Mouse (Mus musculus): ENCODE data around the gene Ccnb2. TPM values are rescaled to one million over a fixed set of nuclear protein-coding genes. Genes with fewer than 3 reads are reported as not detected.

Ccnb2 gene
- polyA plus RNA-seq, 1 experiment from 2014 or later: 253 TPM

- no peaks in the 10 kb centered on the region for H3K27me3 ChIP-seq (ENCODE audit: control insufficient read depth, insufficient read depth, low read length)
- H3K9ac ChIP-seq (replicated peaks; ENCODE audit: low read length): no peak overlapping the region
- 50% methylated on average over 11 of the region's 11 CpGs for WGBS
- H3K4me1 ChIP-seq (ENCODE audit: control insufficient read depth, insufficient read depth, low read length): no peaks in the 10 kb centered on the region
- DNase-seq (ENCODE audit: low spot score) (no peak), ATAC-seq (replicated peaks; ENCODE audit: insufficient number of reproducible peaks, low FRiP score, low TSS enrichment, low read depth) (no peak)
- H3K9me3 ChIP-seq (replicated peaks; ENCODE audit: control insufficient read depth, low read length): no peaks in the 10 kb centered on the region
- H3K4me2 ChIP-seq (ENCODE audit: low read depth, low read length): no peak overlapping the region
- H3K4me3 ChIP-seq (ENCODE audit: low read depth, low read length): no peak overlapping the region
- peaks cover 22% of the 10 kb centered on the region for H3K36me3 ChIP-seq (replicated peaks; ENCODE audit: control insufficient read depth, insufficient read depth, low read depth, low read length)
- no peak overlapping the region for H3K27ac ChIP-seq (replicated peaks; ENCODE audit: low read depth, low read length)
Observed at GRCm38 (mm10) chr9:70410668-70411067, 10.7 kb downstream of the Ccnb2 start.

- Histone ChIP-seq H3K9me3 (replicated peaks; ENCODE audit: control insufficient read depth, low read length) (no peaks in the 10 kb centered on the region), H3K27ac (replicated peaks; ENCODE audit: low read depth, low read length) (no peak overlapping the region), H3K27me3 (ENCODE audit: control insufficient read depth, insufficient read depth, low read length) (no peaks in the 10 kb centered on the region), H3K9ac (replicated peaks; ENCODE audit: low read length) (no peak overlapping the region), H3K4me1 (ENCODE audit: control insufficient read depth, insufficient read depth, low read length) (no peaks in the 10 kb centered on the region), H3K4me3 (ENCODE audit: low read depth, low read length) (no peak overlapping the region), H3K4me2 (ENCODE audit: low read depth, low read length) (no peak overlapping the region), H3K36me3 (replicated peaks; ENCODE audit: control insufficient read depth, insufficient read depth, low read depth, low read length) (peaks cover 22% of the 10 kb centered on the region)
- ATAC-seq (replicated peaks; ENCODE audit: insufficient number of reproducible peaks, low FRiP score, low TSS enrichment, low read depth): no peak
- no peak for DNase-seq (ENCODE audit: low spot score)
- 97% methylated on average over 8 of the region's 8 CpGs for WGBS
Observed at GRCm38 (mm10) chr9:70409743-70410142, 11.6 kb downstream of the Ccnb2 start.

- 86% methylated on average over 3 of the region's 3 CpGs for WGBS
- Histone ChIP-seq H3K4me1 (ENCODE audit: control insufficient read depth, insufficient read depth, low read length) (no peaks in the 10 kb centered on the region), H3K27ac (replicated peaks; ENCODE audit: low read depth, low read length) (no peak overlapping the region), H3K36me3 (replicated peaks; ENCODE audit: control insufficient read depth, insufficient read depth, low read depth, low read length) (peaks cover 22% of the 10 kb centered on the region), H3K4me2 (ENCODE audit: low read depth, low read length) (no peak overlapping the region), H3K9me3 (replicated peaks; ENCODE audit: control insufficient read depth, low read length) (no peaks in the 10 kb centered on the region), H3K9ac (replicated peaks; ENCODE audit: low read length) (no peak overlapping the region), H3K4me3 (ENCODE audit: low read depth, low read length) (no peak overlapping the region), H3K27me3 (ENCODE audit: control insufficient read depth, insufficient read depth, low read length) (no peaks in the 10 kb centered on the region)
- DNase-seq (ENCODE audit: low spot score) (peak; percentile 25), ATAC-seq (replicated peaks; ENCODE audit: insufficient number of reproducible peaks, low FRiP score, low TSS enrichment, low read depth) (no peak)
Observed at GRCm38 (mm10) chr9:70408791-70409190, 12.6 kb downstream of the Ccnb2 start.

DNA sequence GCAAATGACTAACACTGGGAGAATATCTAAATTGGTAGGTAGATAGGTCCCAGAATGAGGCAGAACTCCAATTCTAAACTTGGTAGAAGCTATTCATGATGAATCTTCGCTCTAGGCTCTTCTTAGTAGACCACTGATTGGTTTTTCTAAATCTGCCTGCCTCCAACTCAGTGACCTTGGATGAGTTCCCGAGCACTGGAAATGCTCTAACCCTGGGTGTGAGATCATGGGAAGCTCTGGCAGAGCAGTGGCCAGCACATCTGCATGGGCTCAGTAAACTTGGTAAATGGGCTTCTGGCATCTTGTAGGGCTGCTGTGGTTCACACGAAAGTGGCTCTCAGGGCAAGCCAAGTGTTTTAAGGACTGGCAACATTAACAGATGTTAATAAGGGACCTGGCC, 14.8 kb downstream of the Ccnb2 start:
- 93% methylated on average over 3 of the region's 3 CpGs for WGBS
- Histone ChIP-seq H3K4me3 (ENCODE audit: low read depth, low read length) (no peak overlapping the region), H3K9ac (replicated peaks; ENCODE audit: low read length) (no peak overlapping the region), H3K9me3 (replicated peaks; ENCODE audit: control insufficient read depth, low read length) (no peaks in the 10 kb centered on the region), H3K4me1 (ENCODE audit: control insufficient read depth, insufficient read depth, low read length) (no peaks in the 10 kb centered on the region), H3K27me3 (ENCODE audit: control insufficient read depth, insufficient read depth, low read length) (no peaks in the 10 kb centered on the region), H3K27ac (replicated peaks; ENCODE audit: low read depth, low read length) (no peak overlapping the region), H3K4me2 (ENCODE audit: low read depth, low read length) (no peak overlapping the region), H3K36me3 (replicated peaks; ENCODE audit: control insufficient read depth, insufficient read depth, low read depth, low read length) (peaks cover 19% of the 10 kb centered on the region)
- ATAC-seq (replicated peaks; ENCODE audit: insufficient number of reproducible peaks, low FRiP score, low TSS enrichment, low read depth) (no peak), DNase-seq (ENCODE audit: low spot score) (no peak)

DNA sequence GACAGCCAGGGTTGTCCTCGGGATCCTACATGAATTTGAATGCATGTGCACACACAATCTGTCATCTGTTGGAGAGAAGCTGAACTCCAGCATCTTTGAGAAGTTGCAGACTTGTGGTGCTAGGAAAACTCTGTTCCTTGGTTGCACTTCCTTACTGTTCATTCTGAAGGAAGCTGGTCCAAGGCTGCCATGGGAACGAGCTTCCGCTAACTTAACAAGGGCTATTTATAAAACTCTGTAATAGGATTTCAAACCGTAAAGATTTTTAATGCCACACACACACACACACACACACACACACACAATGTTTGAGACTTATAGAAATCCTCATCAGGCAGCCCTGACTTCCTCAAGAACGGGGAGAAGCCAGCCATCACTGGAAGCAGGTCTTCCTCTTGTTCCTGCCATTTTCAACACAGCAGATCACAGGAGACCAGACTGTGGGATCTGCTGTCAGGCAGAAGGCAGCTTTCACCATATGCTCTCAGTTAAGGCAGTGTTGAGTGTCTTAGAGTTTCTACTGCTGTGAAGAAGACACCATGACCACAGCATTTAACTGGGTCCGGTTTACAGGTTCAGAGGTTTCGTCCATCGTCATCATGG, 19.3 kb downstream of the Ccnb2 start:
- Histone ChIP-seq H3K9ac (replicated peaks; ENCODE audit: low read length) (no peak overlapping the region), H3K27me3 (ENCODE audit: control insufficient read depth, insufficient read depth, low read length) (no peaks in the 10 kb centered on the region), H3K27ac (replicated peaks; ENCODE audit: low read depth, low read length) (no peak overlapping the region), H3K36me3 (replicated peaks; ENCODE audit: control insufficient read depth, insufficient read depth, low read depth, low read length) (no peaks in the 10 kb centered on the region), H3K4me3 (ENCODE audit: low read depth, low read length) (no peak overlapping the region), H3K4me1 (ENCODE audit: control insufficient read depth, insufficient read depth, low read length) (no peaks in the 10 kb centered on the region), H3K9me3 (replicated peaks; ENCODE audit: control insufficient read depth, low read length) (no peaks in the 10 kb centered on the region), H3K4me2 (ENCODE audit: low read depth, low read length) (no peak overlapping the region)
- 94% methylated on average over 8 of the region's 8 CpGs for WGBS
- DNase-seq (ENCODE audit: low spot score): no peak
- ATAC-seq (replicated peaks; ENCODE audit: insufficient number of reproducible peaks, low FRiP score, low TSS enrichment, low read depth): no peak

DNA sequence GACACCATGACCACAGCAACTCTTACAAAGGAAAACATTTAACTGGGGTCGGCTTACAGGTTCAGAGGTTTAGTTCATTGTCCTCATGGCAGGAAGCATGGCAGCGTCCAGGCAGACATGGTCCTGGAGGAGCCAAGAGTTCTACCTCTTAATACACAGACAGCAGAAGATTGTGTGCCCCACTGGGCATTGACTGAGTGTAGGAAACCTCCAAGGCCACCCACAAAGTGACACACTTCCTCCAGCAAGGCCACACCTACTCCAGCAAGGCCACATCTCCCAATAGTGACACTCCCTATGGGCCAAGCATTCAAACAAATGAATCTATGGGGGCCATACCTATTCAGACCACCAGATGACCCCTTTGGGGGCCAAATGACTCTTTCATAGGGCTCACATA, 25.3 kb downstream of the Ccnb2 start:
- DNase-seq (ENCODE audit: low spot score) (no peak), ATAC-seq (replicated peaks; ENCODE audit: insufficient number of reproducible peaks, low FRiP score, low TSS enrichment, low read depth) (no peak)
- Histone ChIP-seq H3K27ac (replicated peaks; ENCODE audit: low read depth, low read length) (no peak overlapping the region), H3K4me3 (ENCODE audit: low read depth, low read length) (no peak overlapping the region), H3K36me3 (replicated peaks; ENCODE audit: control insufficient read depth, insufficient read depth, low read depth, low read length) (no peaks in the 10 kb centered on the region), H3K27me3 (ENCODE audit: control insufficient read depth, insufficient read depth, low read length) (no peaks in the 10 kb centered on the region), H3K4me1 (ENCODE audit: control insufficient read depth, insufficient read depth, low read length) (no peaks in the 10 kb centered on the region), H3K9ac (replicated peaks; ENCODE audit: low read length) (no peak overlapping the region), H3K9me3 (replicated peaks; ENCODE audit: control insufficient read depth, low read length) (no peaks in the 10 kb centered on the region), H3K4me2 (ENCODE audit: low read depth, low read length) (no peak overlapping the region)
- WGBS: 85% methylated on average over 2 of the region's 2 CpGs

DNA sequence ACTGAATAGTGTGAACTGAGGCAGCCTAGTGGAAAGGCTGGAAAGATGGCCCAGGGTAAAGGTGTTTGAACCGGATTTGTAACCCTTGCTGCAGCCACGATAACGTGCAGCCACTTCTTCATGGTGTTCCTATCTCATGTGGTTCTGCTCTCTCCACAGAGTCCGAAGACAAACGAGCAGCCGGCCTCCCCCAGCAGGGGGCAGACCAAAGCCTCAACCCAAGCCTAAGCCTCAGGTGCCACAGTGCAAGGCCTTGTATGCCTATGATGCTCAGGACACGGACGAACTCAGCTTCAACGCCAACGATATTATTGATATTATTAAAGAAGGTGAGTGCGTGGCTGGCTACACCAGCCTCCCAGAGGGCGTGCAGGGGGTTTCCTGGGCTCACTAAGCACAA, 25.7 kb downstream of the Ccnb2 start:
- H3K36me3 ChIP-seq (replicated peaks; ENCODE audit: control insufficient read depth, insufficient read depth, low read depth, low read length): no peaks in the 10 kb centered on the region
- no peak for ATAC-seq (replicated peaks; ENCODE audit: insufficient number of reproducible peaks, low FRiP score, low TSS enrichment, low read depth)
- H3K9ac ChIP-seq (replicated peaks; ENCODE audit: low read length): no peak overlapping the region
- H3K27ac ChIP-seq (replicated peaks; ENCODE audit: low read depth, low read length): no peak overlapping the region
- WGBS: 84% methylated on average over 12 of the region's 12 CpGs
- no peaks in the 10 kb centered on the region for H3K27me3 ChIP-seq (ENCODE audit: control insufficient read depth, insufficient read depth, low read length)
- DNase-seq (ENCODE audit: low spot score): peak; percentile 11
- no peaks in the 10 kb centered on the region for H3K4me1 ChIP-seq (ENCODE audit: control insufficient read depth, insufficient read depth, low read length)
- H3K4me3 ChIP-seq (ENCODE audit: low read depth, low read length): no peak overlapping the region
- H3K9me3 ChIP-seq (replicated peaks; ENCODE audit: control insufficient read depth, low read length): no peaks in the 10 kb centered on the region
- H3K4me2 ChIP-seq (ENCODE audit: low read depth, low read length): no peak overlapping the region

GRCm38 (mm10) chr9:70392563-70392907, 28.8 kb downstream of the Ccnb2 start:
- H3K36me3 ChIP-seq (replicated peaks; ENCODE audit: control insufficient read depth, insufficient read depth, low read depth, low read length): no peaks in the 10 kb centered on the region
- DNase-seq (ENCODE audit: low spot score) (peak; percentile 67), ATAC-seq (replicated peaks; ENCODE audit: insufficient number of reproducible peaks, low FRiP score, low TSS enrichment, low read depth) (no peak)
- no peak overlapping the region for H3K27ac ChIP-seq (replicated peaks; ENCODE audit: low read depth, low read length)
- 26% methylated on average over 6 of the region's 6 CpGs for WGBS
- H3K4me1 ChIP-seq (ENCODE audit: control insufficient read depth, insufficient read depth, low read length): no peaks in the 10 kb centered on the region
- no peak overlapping the region for H3K4me2 ChIP-seq (ENCODE audit: low read depth, low read length)
- no peaks in the 10 kb centered on the region for H3K9me3 ChIP-seq (replicated peaks; ENCODE audit: control insufficient read depth, low read length)
- H3K27me3 ChIP-seq (ENCODE audit: control insufficient read depth, insufficient read depth, low read length): no peaks in the 10 kb centered on the region
- no peak overlapping the region for H3K9ac ChIP-seq (replicated peaks; ENCODE audit: low read length)
- H3K4me3 ChIP-seq (ENCODE audit: low read depth, low read length): no peak overlapping the region
